Comparison of ENCODE assay signal across 29 mouse cellular contexts in genomic region chr9:65001481-65001880, GRCm38 (mm10). TPM values are rescaled to one million over a fixed set of nuclear protein-coding genes. Genes with fewer than 3 reads are reported as not detected.
DNase-seq lines count a peak whose midpoint lies in the region; ATAC-seq and TF ChIP-seq lines count a peak whose summit lies in the region.
"Had no signal": no experiment of that assay in that cellular context is flagged by ENCODE, and none has a peak within 500 bp of the region (broad histone marks: within the 10 kb centered on the region; RNA-seq: fewer than 3 reads in every experiment).

No protein-coding gene starts in this region.

- peaks cover 4% of the 10 kb centered on the region; the same call in 1 of the 2 replicates for H3K36me3 ChIP-seq in stomach, embryonic 16.5 days (ENCODE audit: control insufficient read depth, insufficient read depth, low read length)
- H3K36me3 ChIP-seq in stomach, postnatal 0 days (ENCODE audit: control insufficient read depth, insufficient read depth, low read length), result peaks cover 15% of the 10 kb centered on the region

- peak; percentile 90 for DNase-seq in heart, adult 11 months
- DNase-seq in heart, postnatal 4 days, result no peak
- no peak for DNase-seq in left cerebral cortex, adult 2 months (ENCODE audit: extremely low spot score in 1 of 2, low spot score in 2 of 2)
- no peak for DNase-seq in left cerebral cortex, adult 8-10 months (ENCODE audit: low spot score in 2 of 2)
- no peak for DNase-seq in stomach, postnatal 0 days (ENCODE audit: low spot score)
- DNase-seq in embryo, embryonic 11 days, result no peak
- DNase-seq: adrenal gland, postnatal 14 days; cerebellum, adult 8-10 months; cerebellum, postnatal 25 days; gastrocnemius, postnatal 10 days; kidney, adult 2 months; kidney, postnatal 36 days; layer of hippocampus, postnatal 36 days; liver; lung, adult 2 months; lung, postnatal 10 days had no signal

- peak overlapping the region; percentile 66; the same call in 1 of the 2 replicates for H3K27ac ChIP-seq in left cerebral cortex, adult 2 months
- H3K27ac ChIP-seq in stomach, embryonic 16.5 days (ENCODE audit: low read length), result peak overlapping the region; percentile 41; the same call in 1 of the 2 replicates
- H3K27ac ChIP-seq in stomach, postnatal 0 days (replicated peaks), result no peak overlapping the region
- H3K27ac ChIP-seq: forebrain, embryonic 10.5 days; forebrain, embryonic 15.5 days; heart, embryonic 15.5 days; hindbrain, embryonic 15.5 days; intestine, embryonic 15.5 days; liver, embryonic 14.5 days; neural tube, embryonic 12.5 days had no signal

- no peaks in the 10 kb centered on the region for H3K27me3 ChIP-seq in stomach, embryonic 16.5 days (ENCODE audit: control insufficient read depth, insufficient read depth, low read length)
- H3K27me3 ChIP-seq in stomach, postnatal 0 days (ENCODE audit: control insufficient read depth, insufficient read depth, low read length), result no peaks in the 10 kb centered on the region
- H3K27me3 ChIP-seq: forebrain, embryonic 15.5 days; heart, embryonic 15.5 days; hindbrain, embryonic 15.5 days; intestine, embryonic 15.5 days; neural tube, embryonic 12.5 days; Patski had no signal

- no peak for TF ChIP-seq EP300 in stomach, postnatal 0 days (optimal IDR thresholded peaks at IDR 0.05)

- H3K4me1 ChIP-seq in stomach, embryonic 16.5 days (ENCODE audit: control insufficient read depth, insufficient read depth, low read length), result no peaks in the 10 kb centered on the region
- H3K4me1 ChIP-seq in stomach, postnatal 0 days (replicated peaks; ENCODE audit: control insufficient read depth, insufficient read depth), result no peaks in the 10 kb centered on the region
- H3K4me1 ChIP-seq: forebrain, embryonic 10.5 days; forebrain, embryonic 15.5 days; heart, embryonic 15.5 days; hindbrain, embryonic 15.5 days; intestine, embryonic 15.5 days; neural tube, embryonic 12.5 days had no signal

- intact Hi-C loops in left cerebral cortex, adult 2 months (cut with DNase I), result no loop called here

- 78% methylated on average over 4 of the region's 4 CpGs for WGBS in stomach, embryonic 16.5 days
- 64% methylated on average over 4 of the region's 4 CpGs for WGBS in stomach, postnatal 0 days

- ATAC-seq in stomach, embryonic 16.5 days (ENCODE audit: insufficient read depth, low FRiP score), result no peak
- no peak for ATAC-seq in stomach, postnatal 0 days (ENCODE audit: low FRiP score, low TSS enrichment)
- ATAC-seq: forebrain, embryonic 15.5 days; intestine, embryonic 15.5 days; Patski had no signal

- H3K9ac ChIP-seq in stomach, embryonic 16.5 days (ENCODE audit: low read length), result no peak overlapping the region
- no peak overlapping the region for H3K9ac ChIP-seq in stomach, postnatal 0 days (ENCODE audit: low read length)
- H3K9ac ChIP-seq: forebrain, embryonic 15.5 days; heart, embryonic 15.5 days; hindbrain, embryonic 15.5 days; intestine, embryonic 15.5 days; liver, embryonic 14.5 days; neural tube, embryonic 12.5 days had no signal

- no peak overlapping the region for H3K4me2 ChIP-seq in stomach, embryonic 16.5 days (ENCODE audit: low read depth, low read length)
- H3K4me2 ChIP-seq in stomach, postnatal 0 days (replicated peaks; ENCODE audit: low read depth), result no peak overlapping the region
- H3K4me2 ChIP-seq: forebrain, embryonic 15.5 days; heart, embryonic 15.5 days; hindbrain, embryonic 15.5 days; intestine, embryonic 15.5 days; neural tube, embryonic 12.5 days had no signal

- H3K9me3 ChIP-seq in stomach, embryonic 16.5 days (replicated peaks; ENCODE audit: control insufficient read depth, low read length), result no peaks in the 10 kb centered on the region
- H3K9me3 ChIP-seq in stomach, postnatal 0 days (ENCODE audit: control insufficient read depth, low read length), result no peaks in the 10 kb centered on the region
- H3K9me3 ChIP-seq: forebrain, embryonic 10.5 days; forebrain, embryonic 15.5 days; heart, embryonic 15.5 days; hindbrain, embryonic 15.5 days; intestine, embryonic 15.5 days; neural tube, embryonic 12.5 days had no signal

- TF ChIP-seq CTCF in left cerebral cortex, adult 2 months (IDR thresholded peaks at IDR 0.05), result no peak
- TF ChIP-seq CTCF in stomach, postnatal 0 days (IDR thresholded peaks at IDR 0.05; ENCODE audit: low read depth), result no peak

- H3K4me3 ChIP-seq in left cerebral cortex, adult 2 months, result no peak overlapping the region
- no peak overlapping the region for H3K4me3 ChIP-seq in stomach, embryonic 16.5 days (replicated peaks; ENCODE audit: low read length)
- no peak overlapping the region for H3K4me3 ChIP-seq in stomach, postnatal 0 days (ENCODE audit: low read depth, low read length)
- H3K4me3 ChIP-seq: forebrain, embryonic 10.5 days; forebrain, embryonic 15.5 days; heart, embryonic 15.5 days; hindbrain, embryonic 15.5 days; intestine, embryonic 15.5 days; myocyte; neural tube, embryonic 12.5 days had no signal

RNA-seq across cellular contexts. Expression of gene Hacd3, which starts 20.0 kb away (rescaled TPM):
- total RNA-seq in heart, postnatal 4 days (2021), result 10 to 100 TPM; 21.0 to 23.2 TPM
- 100 to 1,000 TPM; 148 to 158 TPM for total RNA-seq in left cerebral cortex, adult 2 months (2021)
- 100 to 1,000 TPM; 136 to 151 (median 147) TPM for total RNA-seq in left cerebral cortex, adult 8-10 months (2022)
- polyA plus RNA-seq in stomach, embryonic 16.5 days (2015; fragmentation: Nextera tagmentation; extraction: Ambion mirVana), result 93.0 and 104 TPM in 2 replicates
- polyA plus RNA-seq in stomach, postnatal 0 days (2015; fragmentation: Nextera tagmentation; extraction: Ambion mirVana), result 108 and 110 TPM in 2 replicates

RNA-seq across cellular contexts. Expression of gene Dpp8, which starts 30.7 kb away (rescaled TPM):
- 10 to 100 TPM; 65.2 to 71.0 TPM for total RNA-seq in heart, postnatal 4 days (2021)
- 100 to 1,000 TPM; 166 to 172 TPM for total RNA-seq in left cerebral cortex, adult 2 months (2021)
- total RNA-seq in left cerebral cortex, adult 8-10 months (2022), result 100 to 1,000 TPM; 152 to 168 (median 161) TPM
- 37.0 and 37.5 TPM in 2 replicates for polyA plus RNA-seq in stomach, embryonic 16.5 days (2015; fragmentation: Nextera tagmentation; extraction: Ambion mirVana)
- 14.9 and 16.1 TPM in 2 replicates for polyA plus RNA-seq in stomach, postnatal 0 days (2015; fragmentation: Nextera tagmentation; extraction: Ambion mirVana)

RNA-seq across cellular contexts. Expression of gene Ints14, which starts 40.8 kb away (rescaled TPM):
- 10 to 100 TPM; 28.0 to 28.2 TPM for total RNA-seq in heart, postnatal 4 days (2021)
- total RNA-seq in left cerebral cortex, adult 2 months (2021), result 10 to 100 TPM; 19.4 to 22.2 TPM
- total RNA-seq in left cerebral cortex, adult 8-10 months (2022), result 10 to 100 TPM; 17.7 to 20.8 (median 18.8) TPM
- polyA plus RNA-seq in stomach, embryonic 16.5 days (2015; fragmentation: Nextera tagmentation; extraction: Ambion mirVana), result 46.2 and 46.5 TPM in 2 replicates
- polyA plus RNA-seq in stomach, postnatal 0 days (2015; fragmentation: Nextera tagmentation; extraction: Ambion mirVana), result 25.0 and 25.8 TPM in 2 replicates

RNA-seq across cellular contexts. Expression of gene Slc24a1, which starts 50.1 kb away (rescaled TPM):
- under 1 TPM; 0.21 to 0.29 TPM for total RNA-seq in heart, postnatal 4 days (2021)
- under 1 TPM in 1 of 2 experiments, not detected in 1; 0.07 TPM for total RNA-seq in left cerebral cortex, adult 2 months (2021)
- total RNA-seq in left cerebral cortex, adult 8-10 months (2022), result under 1 TPM; 0.23 to 0.58 (median 0.28) TPM
- 0.06 and 0.11 TPM in 2 replicates for polyA plus RNA-seq in stomach, embryonic 16.5 days (2015; fragmentation: Nextera tagmentation; extraction: Ambion mirVana)
- polyA plus RNA-seq in stomach, postnatal 0 days (2015; fragmentation: Nextera tagmentation; extraction: Ambion mirVana), result 0.01 and 0.05 TPM in 2 replicates
- total RNA-seq: gastrocnemius, postnatal 10 days; layer of hippocampus, postnatal 36 days; MEL had no signal
- polyA plus RNA-seq: embryonic facial prominence, embryonic 11.5 days; kidney, adult 2 months; kidney, embryonic 16.5 days; neural tube, embryonic 12.5 days had no signal

Comparison
In these comparisons a context has a peak if more than half of its experiments do, and no peak if none do; other contexts are left out.
1. RNA of gene Hacd3, which starts 20.0 kb away (total RNA-seq): 148 to 158 TPM in left cerebral cortex, adult 2 months and 136 to 151 TPM in left cerebral cortex, adult 8-10 months; 21.0 to 23.2 TPM in heart, postnatal 4 days; every median in the first group is over 4 times any median in the second.